Mouse (Mus musculus): ENCODE results near the gene Mypn. TPM values are rescaled to one million over a fixed set of nuclear protein-coding genes. Genes with fewer than 3 reads are reported as not detected.

Gene Mypn
- polyA plus RNA-seq, 1 experiment from 2014 or later = 3.8 TPM

GRCm38 (mm10) chr10:63089103-63089757 lies 114.5 kb downstream of the Mypn start:
- no peak for ATAC-seq (replicated peaks; ENCODE audit: insufficient number of reproducible peaks, low FRiP score, low TSS enrichment)
- no peak overlapping the region; the same call in 1 of the 2 replicates for H3K9ac ChIP-seq (ENCODE audit: low read depth, low read length)
- no peaks in the 10 kb centered on the region for H3K36me3 ChIP-seq (ENCODE audit: control insufficient read depth, insufficient read depth, low read length)
- H3K27ac ChIP-seq (ENCODE audit: low read depth, low read length) = no peak overlapping the region
- 43% methylated on average over 8 of the region's 8 CpGs for WGBS (ENCODE audit: insufficient replicate concordance)
- H3K4me3 ChIP-seq (ENCODE audit: low read depth, low read length) = peak overlapping the region; percentile 40
- no peaks in the 10 kb centered on the region for H3K9me3 ChIP-seq (replicated peaks; ENCODE audit: control insufficient read depth, low read length)
- H3K4me1 ChIP-seq (ENCODE audit: control insufficient read depth, insufficient read depth, low read length) = peaks cover 4% of the 10 kb centered on the region; the same call in 1 of the 2 replicates
- H3K4me2 ChIP-seq = peak overlapping the region; percentile 74
- H3K27me3 ChIP-seq (ENCODE audit: control insufficient read depth, insufficient read depth, low read length) = peaks cover 3% of the 10 kb centered on the region; the same call in 1 of the 2 replicates

- WGBS (ENCODE audit: insufficient replicate concordance) = 69% methylated on average over 10 of the region's 10 CpGs
- Histone ChIP-seq H3K9me3 (replicated peaks; ENCODE audit: control insufficient read depth, low read length) (no peaks in the 10 kb centered on the region), H3K9ac (ENCODE audit: low read depth, low read length) (no peak overlapping the region), H3K27me3 (ENCODE audit: control insufficient read depth, insufficient read depth, low read length) (peaks cover 3% of the 10 kb centered on the region; the same call in 1 of the 2 replicates), H3K27ac (ENCODE audit: low read depth, low read length) (no peak overlapping the region), H3K4me1 (ENCODE audit: control insufficient read depth, insufficient read depth, low read length) (peaks cover 4% of the 10 kb centered on the region; the same call in 1 of the 2 replicates), H3K4me3 (ENCODE audit: low read depth, low read length) (no peak overlapping the region), H3K4me2 (no peak overlapping the region), H3K36me3 (ENCODE audit: control insufficient read depth, insufficient read depth, low read length) (no peaks in the 10 kb centered on the region)
- no peak for ATAC-seq (replicated peaks; ENCODE audit: insufficient number of reproducible peaks, low FRiP score, low TSS enrichment)
Measured at GRCm38 (mm10) chr10:63086304-63086703, 117.4 kb downstream of the Mypn start.

- H3K4me2 ChIP-seq = no peak overlapping the region
- ATAC-seq (replicated peaks; ENCODE audit: insufficient number of reproducible peaks, low FRiP score, low TSS enrichment) = no peak
- no peaks in the 10 kb centered on the region for H3K4me1 ChIP-seq (ENCODE audit: control insufficient read depth, insufficient read depth, low read length)
- H3K4me3 ChIP-seq (ENCODE audit: low read depth, low read length) = no peak overlapping the region
- no peak overlapping the region for H3K9ac ChIP-seq (ENCODE audit: low read depth, low read length)
- no peak overlapping the region for H3K27ac ChIP-seq (ENCODE audit: low read depth, low read length)
- H3K27me3 ChIP-seq (ENCODE audit: control insufficient read depth, insufficient read depth, low read length) = peaks cover 4% of the 10 kb centered on the region; the same call in 1 of the 2 replicates
- H3K36me3 ChIP-seq (ENCODE audit: control insufficient read depth, insufficient read depth, low read length) = no peaks in the 10 kb centered on the region
- WGBS (ENCODE audit: insufficient replicate concordance) = 10% methylated on average over 5 of the region's 5 CpGs
- H3K9me3 ChIP-seq (replicated peaks; ENCODE audit: control insufficient read depth, low read length) = no peaks in the 10 kb centered on the region
Measured at GRCm38 (mm10) chr10:63065988-63066387, 137.8 kb downstream of the Mypn start.

Other genes starting within 250 kb of the Mypn start
- gene Rufy2, start 223.7 kb downstream of the Mypn start, polyA plus RNA-seq (2014; fragmentation: Nextera tagmentation; extraction: Ambion mirVana) = 13.1 and 13.3 TPM in 2 replicates
- 50.5 and 51.2 TPM in 2 replicates for gene Hnrnph3, start 179.7 kb downstream of the Mypn start, polyA plus RNA-seq (2014; fragmentation: Nextera tagmentation; extraction: Ambion mirVana)
- gene Pbld2, start 179.6 kb downstream of the Mypn start, polyA plus RNA-seq (2014; fragmentation: Nextera tagmentation; extraction: Ambion mirVana) = 0.67 and 0.70 TPM in 2 replicates
- 0.38 and 1.1 TPM in 2 replicates for gene Pbld1, start 143.8 kb downstream of the Mypn start, polyA plus RNA-seq (2014; fragmentation: Nextera tagmentation; extraction: Ambion mirVana)
- gene Atoh7, start 104.3 kb downstream of the Mypn start, polyA plus RNA-seq (2014; fragmentation: Nextera tagmentation; extraction: Ambion mirVana) = not detected in 2 replicates
- gene Herc4, start 39.9 kb upstream of the Mypn start, polyA plus RNA-seq (2014; fragmentation: Nextera tagmentation; extraction: Ambion mirVana) = 32.8 and 38.8 TPM in 2 replicates
- gene Sirt1, start 177.8 kb upstream of the Mypn start, polyA plus RNA-seq (2014; fragmentation: Nextera tagmentation; extraction: Ambion mirVana) = 5.6 and 6.0 TPM in 2 replicates
- 8.6 and 9.2 TPM in 2 replicates for gene Dnajc12, start 178.5 kb upstream of the Mypn start, polyA plus RNA-seq (2014; fragmentation: Nextera tagmentation; extraction: Ambion mirVana)
- not detected in 2 replicates for gene Gm7075, start 217.8 kb upstream of the Mypn start, polyA plus RNA-seq (2014; fragmentation: Nextera tagmentation; extraction: Ambion mirVana)
- 17.5 and 19.0 TPM in 2 replicates for gene Ctnna3, start 226.1 kb upstream of the Mypn start, polyA plus RNA-seq (2014; fragmentation: Nextera tagmentation; extraction: Ambion mirVana)

All from heart, embryonic 11.5 days (tissue).